Mouse (Mus musculus): ENCODE measurements around the gene Fgfr2. TPM values are rescaled to one million over a fixed set of nuclear protein-coding genes. Genes with fewer than 3 reads are reported as not detected.

Gene Fgfr2
- polyA plus RNA-seq, 1 experiment from 2014 or later = 137 TPM

GRCm38 (mm10) chr7:132031940-132032531, 1091.1 kb downstream of the Fgfr2 start:
- Histone ChIP-seq H3K4me1 (no peaks in the 10 kb centered on the region), H3K4me3 (replicated peaks) (no peak overlapping the region), H3K36me3 (no peaks in the 10 kb centered on the region), H3K27ac (replicated peaks) (no peak overlapping the region), H3K9me3 (replicated peaks) (no peaks in the 10 kb centered on the region), H3K27me3 (no peaks in the 10 kb centered on the region), H3K9ac (no peak overlapping the region), H3K4me2 (replicated peaks) (no peak overlapping the region)
- 59% methylated on average over 6 of the region's 6 CpGs for WGBS
- ATAC-seq (ENCODE audit: insufficient number of reproducible peaks, low FRiP score, low TSS enrichment, low read depth) = no peak

DNA sequence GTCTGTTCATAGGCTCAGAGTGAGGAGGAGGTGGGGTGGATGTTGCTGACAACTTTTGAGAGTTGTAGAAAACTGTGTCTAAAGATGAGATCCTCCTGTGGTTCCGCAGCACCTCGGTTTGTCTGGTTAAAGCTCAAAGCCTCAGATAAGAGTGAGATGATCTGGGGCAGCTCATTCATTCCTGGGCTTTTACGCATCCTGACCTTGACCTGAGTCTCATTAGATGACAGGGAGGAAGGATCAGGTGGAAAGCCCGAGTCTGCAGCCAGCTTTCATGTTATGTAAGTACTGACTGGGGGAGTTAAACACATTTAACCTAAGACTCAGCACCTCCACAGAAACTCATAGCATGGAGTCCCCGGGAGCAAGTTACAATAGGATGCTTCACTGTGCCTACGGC, 1096.5 kb downstream of the Fgfr2 start:
- Histone ChIP-seq H3K27me3 (no peaks in the 10 kb centered on the region), H3K9ac (no peak overlapping the region), H3K27ac (replicated peaks) (no peak overlapping the region), H3K9me3 (replicated peaks) (no peaks in the 10 kb centered on the region), H3K4me3 (replicated peaks) (no peak overlapping the region), H3K4me2 (replicated peaks) (no peak overlapping the region), H3K36me3 (no peaks in the 10 kb centered on the region), H3K4me1 (no peaks in the 10 kb centered on the region)
- ATAC-seq (ENCODE audit: insufficient number of reproducible peaks, low FRiP score, low TSS enrichment, low read depth) = no peak
- 63% methylated on average over 6 of the region's 6 CpGs for WGBS

DNA sequence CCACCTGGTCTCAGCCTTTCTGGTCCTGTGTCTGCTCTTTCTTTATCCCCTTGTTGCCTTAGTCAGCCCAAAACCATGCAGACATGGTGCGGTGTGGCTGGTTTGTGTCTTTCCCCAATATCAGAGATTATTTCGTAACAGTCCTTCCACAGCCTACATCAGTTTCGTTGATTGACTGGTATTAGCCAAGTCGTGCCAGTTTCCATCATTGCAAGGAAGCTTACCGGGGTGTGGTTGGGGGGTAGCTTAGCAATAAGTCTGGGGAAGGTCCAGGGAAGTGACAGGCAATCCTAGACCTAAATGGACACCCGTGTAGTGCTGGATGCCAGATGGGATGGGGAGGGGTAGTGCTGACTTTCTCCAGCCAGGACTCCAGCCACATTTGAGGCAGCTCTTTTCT, 1097.6 kb downstream of the Fgfr2 start:
- no peak overlapping the region for H3K27ac ChIP-seq (replicated peaks)
- H3K9ac ChIP-seq = no peak overlapping the region
- no peak for ATAC-seq (ENCODE audit: insufficient number of reproducible peaks, low FRiP score, low TSS enrichment, low read depth)
- H3K36me3 ChIP-seq = no peaks in the 10 kb centered on the region
- no peak overlapping the region for H3K4me2 ChIP-seq (replicated peaks)
- no peaks in the 10 kb centered on the region for H3K9me3 ChIP-seq (replicated peaks)
- H3K4me1 ChIP-seq = no peaks in the 10 kb centered on the region
- WGBS = 61% methylated on average over 6 of the region's 6 CpGs
- no peaks in the 10 kb centered on the region for H3K27me3 ChIP-seq
- H3K4me3 ChIP-seq (replicated peaks) = no peak overlapping the region

- Histone ChIP-seq H3K4me2 (replicated peaks) (no peak overlapping the region), H3K36me3 (no peaks in the 10 kb centered on the region), H3K27ac (replicated peaks) (no peak overlapping the region), H3K9ac (no peak overlapping the region), H3K4me3 (replicated peaks) (no peak overlapping the region), H3K4me1 (no peaks in the 10 kb centered on the region), H3K9me3 (replicated peaks) (no peaks in the 10 kb centered on the region), H3K27me3 (no peaks in the 10 kb centered on the region)
- ATAC-seq (ENCODE audit: insufficient number of reproducible peaks, low FRiP score, low TSS enrichment, low read depth) = no peak
- 68% methylated on average over 3 of the region's 3 CpGs for WGBS
These were observed 1107.2 kb downstream of the Fgfr2 start for GRCm38 (mm10) chr7:132015933-132016332.

GRCm38 (mm10) chr7:132015193-132015592, 1108.0 kb downstream of the Fgfr2 start:
- Histone ChIP-seq H3K4me2 (replicated peaks) (no peak overlapping the region), H3K27me3 (no peaks in the 10 kb centered on the region), H3K4me1 (no peaks in the 10 kb centered on the region), H3K36me3 (no peaks in the 10 kb centered on the region), H3K9me3 (replicated peaks) (no peaks in the 10 kb centered on the region), H3K9ac (no peak overlapping the region), H3K4me3 (replicated peaks) (no peak overlapping the region), H3K27ac (replicated peaks) (no peak overlapping the region)
- no peak for ATAC-seq (ENCODE audit: insufficient number of reproducible peaks, low FRiP score, low TSS enrichment, low read depth)
- WGBS = 9% methylated on average over 3 of the region's 3 CpGs

- H3K4me1 ChIP-seq = no peaks in the 10 kb centered on the region
- no peak overlapping the region for H3K4me3 ChIP-seq (replicated peaks)
- H3K27me3 ChIP-seq = no peaks in the 10 kb centered on the region
- no peaks in the 10 kb centered on the region for H3K9me3 ChIP-seq (replicated peaks)
- no peak for ATAC-seq (ENCODE audit: insufficient number of reproducible peaks, low FRiP score, low TSS enrichment, low read depth)
- 76% methylated on average over 5 of the region's 5 CpGs for whole genome bisulfite sequencing
- H3K36me3 ChIP-seq = no peaks in the 10 kb centered on the region
- no peak overlapping the region for H3K4me2 ChIP-seq (replicated peaks)
- no peak overlapping the region for H3K9ac ChIP-seq
- H3K27ac ChIP-seq (replicated peaks) = no peak overlapping the region
These were observed 1109.2 kb downstream of the Fgfr2 start for GRCm38 (mm10) chr7:132013970-132014369.

DNA sequence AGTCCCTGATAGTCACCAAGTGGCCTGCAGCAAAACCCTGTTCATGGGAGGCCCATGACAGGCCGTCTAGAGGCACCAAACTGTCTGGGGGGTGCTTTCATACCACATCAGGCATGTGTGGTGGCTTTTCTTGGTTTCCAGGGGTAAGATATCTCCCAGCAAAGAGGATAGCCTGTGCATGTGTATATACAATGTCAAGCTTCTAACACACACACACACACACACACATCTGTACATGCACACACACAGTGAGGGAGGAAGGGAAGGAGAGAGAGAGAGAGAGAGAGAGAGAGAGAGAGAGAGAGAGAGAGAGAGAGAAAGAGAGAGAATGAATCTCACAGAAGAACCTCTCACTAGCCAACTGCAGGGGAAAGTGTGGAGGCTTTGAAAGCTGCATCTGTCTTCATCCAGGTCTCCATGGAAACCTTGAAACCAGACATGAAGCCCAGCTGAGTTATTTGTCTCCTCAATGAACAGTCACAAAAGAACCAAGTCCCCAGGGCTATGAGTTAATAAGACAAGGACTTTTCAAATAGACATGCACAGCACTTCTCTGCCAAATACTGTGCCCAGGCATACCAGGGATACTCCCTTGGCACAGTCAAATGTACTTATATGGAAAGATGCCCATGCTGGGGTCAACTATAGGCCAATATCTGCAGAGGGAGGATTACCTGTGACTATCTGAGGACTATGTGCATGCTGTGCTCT, 1110.0 kb downstream of the Fgfr2 start:
- no peak overlapping the region for H3K4me2 ChIP-seq (replicated peaks)
- 14% methylated on average over 1 of the region's 1 CpGs for WGBS
- no peaks in the 10 kb centered on the region for H3K36me3 ChIP-seq
- H3K27me3 ChIP-seq = no peaks in the 10 kb centered on the region
- H3K4me1 ChIP-seq = no peaks in the 10 kb centered on the region
- ATAC-seq (ENCODE audit: insufficient number of reproducible peaks, low FRiP score, low TSS enrichment, low read depth) = no peak
- H3K9ac ChIP-seq = no peak overlapping the region
- no peaks in the 10 kb centered on the region for H3K9me3 ChIP-seq (replicated peaks)
- no peak overlapping the region for H3K4me3 ChIP-seq (replicated peaks)
- H3K27ac ChIP-seq (replicated peaks) = no peak overlapping the region

- Histone ChIP-seq H3K36me3 (no peaks in the 10 kb centered on the region), H3K27me3 (no peaks in the 10 kb centered on the region), H3K27ac (replicated peaks) (no peak overlapping the region), H3K4me2 (replicated peaks) (no peak overlapping the region), H3K4me1 (no peaks in the 10 kb centered on the region), H3K9me3 (replicated peaks) (no peaks in the 10 kb centered on the region), H3K9ac (no peak overlapping the region), H3K4me3 (replicated peaks) (no peak overlapping the region)
- ATAC-seq (ENCODE audit: insufficient number of reproducible peaks, low FRiP score, low TSS enrichment, low read depth) = no peak
- WGBS = 58% methylated on average over 7 of the region's 7 CpGs
These were observed 1114.1 kb downstream of the Fgfr2 start for GRCm38 (mm10) chr7:132009002-132009401.

- Histone ChIP-seq H3K4me3 (replicated peaks) (no peak overlapping the region), H3K9me3 (replicated peaks) (no peaks in the 10 kb centered on the region), H3K4me1 (no peaks in the 10 kb centered on the region), H3K27me3 (no peaks in the 10 kb centered on the region), H3K4me2 (replicated peaks) (no peak overlapping the region), H3K9ac (no peak overlapping the region), H3K36me3 (no peaks in the 10 kb centered on the region), H3K27ac (replicated peaks) (no peak overlapping the region)
- no peak for ATAC-seq (ENCODE audit: insufficient number of reproducible peaks, low FRiP score, low TSS enrichment, low read depth)
- 62% methylated on average over 14 of the region's 14 CpGs for WGBS
These were observed 1117.0 kb downstream of the Fgfr2 start for GRCm38 (mm10) chr7:132005996-132006696.

GRCm38 (mm10) chr7:131992873-131993272, 1130.3 kb downstream of the Fgfr2 start:
- ATAC-seq (ENCODE audit: insufficient number of reproducible peaks, low FRiP score, low TSS enrichment, low read depth) = no peak
- H3K4me2 ChIP-seq (replicated peaks) = no peak overlapping the region
- H3K27me3 ChIP-seq = no peaks in the 10 kb centered on the region
- H3K36me3 ChIP-seq = no peaks in the 10 kb centered on the region
- WGBS = 57% methylated on average over 3 of the region's 3 CpGs
- H3K4me1 ChIP-seq = no peaks in the 10 kb centered on the region
- no peak overlapping the region for H3K4me3 ChIP-seq (replicated peaks)
- H3K9ac ChIP-seq = no peak overlapping the region
- no peaks in the 10 kb centered on the region for H3K9me3 ChIP-seq (replicated peaks)
- no peak overlapping the region for H3K27ac ChIP-seq (replicated peaks)

DNA sequence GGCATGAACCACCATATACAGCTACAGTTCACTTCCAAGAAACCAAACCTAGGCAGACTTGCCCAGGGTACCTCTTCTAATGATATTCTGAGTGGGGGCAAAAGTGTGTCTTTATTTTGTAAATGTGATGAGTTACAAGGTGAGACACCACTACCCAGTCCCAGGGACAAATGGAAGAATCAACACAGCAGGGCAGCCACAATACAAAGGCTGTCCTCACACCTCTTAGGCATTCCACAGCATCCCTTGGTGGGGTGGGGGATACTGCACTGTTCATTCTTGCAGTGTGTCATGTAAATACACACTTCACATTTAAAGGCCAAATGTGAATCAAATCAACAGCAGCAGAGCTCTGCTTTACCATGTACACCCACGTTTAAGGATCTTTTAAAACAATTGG, 1130.9 kb downstream of the Fgfr2 start:
- Histone ChIP-seq H3K4me1 (no peaks in the 10 kb centered on the region), H3K9me3 (replicated peaks) (no peaks in the 10 kb centered on the region), H3K27me3 (no peaks in the 10 kb centered on the region), H3K36me3 (no peaks in the 10 kb centered on the region), H3K27ac (replicated peaks) (no peak overlapping the region), H3K4me3 (replicated peaks) (no peak overlapping the region), H3K4me2 (replicated peaks) (no peak overlapping the region), H3K9ac (no peak overlapping the region)
- 56% methylated on average over 1 of the region's 1 CpGs for WGBS
- ATAC-seq (ENCODE audit: insufficient number of reproducible peaks, low FRiP score, low TSS enrichment, low read depth) = no peak

All from embryonic facial prominence, embryonic 15.5 days (tissue).